Mouse (Mus musculus) adrenal gland, adult 2 months (tissue): ENCODE results near the gene Mex3d. TPM values are rescaled to one million over a fixed set of nuclear protein-coding genes. Genes with fewer than 3 reads are reported as not detected.

Experiments used
- DNase-seq: peaks from one replicate; pipeline ENCODE4 v3.0.0; 2021
- long read RNA-seq: library from polyadenylated mRNA; stranded (forward); transcript quantifications from one replicate; pipeline ENCODE4 v2.0.0, GENCODE M21; 2021
- polyA plus RNA-seq: library from polyadenylated mRNA; depleted of rRNA; stranded (reverse); fragments of >200 nt; gene quantifications from 2 replicates; pipeline ENCODE4 v1.2.3, GENCODE M21; 2012; rRNA removed
- total RNA-seq, 2 experiments: library from RNA; stranded (reverse); gene quantifications; 2 replicates each; pipeline ENCODE4 v1.2.3; 2021

The Mex3d gene
- 10 to 100 TPM; 19.2 to 19.5 TPM for total RNA-seq
- polyA plus RNA-seq = 60.7 and 61.5 TPM in 2 replicates
- long read RNA-seq, transcript Mex3d-201 (2 exons, 3,266 nt) = major isoform, 35 of 38 reads
- long read RNA-seq, partial matches to known transcripts = 0 of 38 reads
- long read RNA-seq, other reads (novel, unspliced or antisense) = 3 of 38 reads

GRCm38 (mm10) chr10:80387522-80387959 is at the start of gene Mex3d:
Mex3d (minus strand) TSS chr10:80387659.
- DNase-seq = peak; percentile 93

GRCm38 (mm10) chr10:80436276-80436675 is 48.8 kb upstream of the Mex3d start:
- DNase-seq = no peak

- no peak for DNase-seq
Observed at GRCm38 (mm10) chr10:80435764-80436163, 48.3 kb upstream of the Mex3d start.

GRCm38 (mm10) chr10:80434823-80435222 is 47.4 kb upstream of the Mex3d start:
- DNase-seq = no peak

GRCm38 (mm10) chr10:80434233-80434592 is 46.8 kb upstream of the Mex3d start:
- DNase-seq = no peak

GRCm38 (mm10) chr10:80433513-80434232 is 46.2 kb upstream of the Mex3d start, which contains the start of gene Tcf3:
Tcf3 (minus strand) TSS chr10:80433647.
- DNase-seq = peak; percentile 97

GRCm38 (mm10) chr10:80432936-80433512 is 45.6 kb upstream of the Mex3d start:
- peak; percentile 51 for DNase-seq

GRCm38 (mm10) chr10:80432387-80432785 is 44.9 kb upstream of the Mex3d start:
- DNase-seq = no peak

- no peak for DNase-seq
Observed at GRCm38 (mm10) chr10:80431570-80432386, 44.3 kb upstream of the Mex3d start.

GRCm38 (mm10) chr10:80430375-80430980 is 43.0 kb upstream of the Mex3d start:
- no peak for DNase-seq

- peak; percentile 2 for DNase-seq
Observed at GRCm38 (mm10) chr10:80429800-80430199, 42.3 kb upstream of the Mex3d start.

- DNase-seq = no peak
Observed at GRCm38 (mm10) chr10:80425041-80425440, 37.6 kb upstream of the Mex3d start.

- no peak for DNase-seq
Observed at GRCm38 (mm10) chr10:80423562-80423961, 36.1 kb upstream of the Mex3d start.

- DNase-seq = peak; percentile 87
Observed at GRCm38 (mm10) chr10:80421651-80422472, 34.4 kb upstream of the Mex3d start.

- DNase-seq = no peak
Observed at GRCm38 (mm10) chr10:80421208-80421607, 33.7 kb upstream of the Mex3d start.

- DNase-seq = peak; percentile 66
Observed at GRCm38 (mm10) chr10:80420729-80421128, 33.3 kb upstream of the Mex3d start.

- no peak for DNase-seq
Observed at GRCm38 (mm10) chr10:80419419-80419818, 32.0 kb upstream of the Mex3d start.

GRCm38 (mm10) chr10:80418311-80418710 is 30.9 kb upstream of the Mex3d start:
- peak; percentile 84 for DNase-seq

- no peak for DNase-seq
Observed at GRCm38 (mm10) chr10:80417841-80418240, 30.4 kb upstream of the Mex3d start.

- no peak for DNase-seq
Observed at GRCm38 (mm10) chr10:80417371-80417770, 29.9 kb upstream of the Mex3d start.

- DNase-seq = no peak
Observed at GRCm38 (mm10) chr10:80415566-80415965, 28.1 kb upstream of the Mex3d start.
